Mouse (Mus musculus): ENCODE measurements around the gene Nlrp6. TPM values are rescaled to one million over a fixed set of nuclear protein-coding genes. Genes with fewer than 3 reads are reported as not detected.
"Not testable (repeated sequence)": the region's sequence is repeated elsewhere in the genome, so short reads cannot be mapped to it uniquely, and the experiment has no call there.

The Nlrp6 gene
- polyA plus RNA-seq, 1 experiment from 2014 or later: 0.61 TPM

GRCm38 (mm10) chr7:140968710-140969109 is 48.0 kb downstream of the Nlrp6 start:
- not testable (repeated sequence) for H3K27ac ChIP-seq (ENCODE audit: low read depth, low read length)

GRCm38 (mm10) chr7:140970931-140971330 is 50.2 kb downstream of the Nlrp6 start:
- 53% methylated on average over 7 of the region's 7 CpGs for WGBS
- Histone ChIP-seq H3K4me2 (replicated peaks; ENCODE audit: low read depth, low read length) (no peak overlapping the region), H3K27ac (ENCODE audit: low read depth, low read length) (peak overlapping the region; percentile 17; the same call in 1 of the 2 replicates), H3K4me1 (ENCODE audit: control insufficient read depth, insufficient read depth, low read length) (peaks cover 10% of the 10 kb centered on the region; the same call in 1 of the 2 replicates), H3K27me3 (ENCODE audit: control insufficient read depth, insufficient read depth, low read length) (no peaks in the 10 kb centered on the region), H3K36me3 (ENCODE audit: control insufficient read depth, insufficient read depth, low read length) (no peaks in the 10 kb centered on the region), H3K4me3 (ENCODE audit: low read length) (no peak overlapping the region), H3K9me3 (ENCODE audit: control insufficient read depth, low read length) (no peaks in the 10 kb centered on the region), H3K9ac (ENCODE audit: low read depth, low read length) (no peak overlapping the region)
- ATAC-seq (ENCODE audit: low FRiP score, low TSS enrichment): no peak

More at GRCm38 (mm10) chr7:140968710-140969109, 48.0 kb downstream of the Nlrp6 start:
- H3K9me3 ChIP-seq (ENCODE audit: control insufficient read depth, low read length); H3K36me3 ChIP-seq (ENCODE audit: control insufficient read depth, insufficient read depth, low read length); H3K9ac ChIP-seq (ENCODE audit: low read depth, low read length); H3K4me1 ChIP-seq (ENCODE audit: control insufficient read depth, insufficient read depth, low read length); H3K27me3 ChIP-seq (ENCODE audit: control insufficient read depth, insufficient read depth, low read length); ATAC-seq (ENCODE audit: low FRiP score, low TSS enrichment); H3K4me3 ChIP-seq (ENCODE audit: low read length): not testable (repeated sequence)
- 0 out of 2 replicates have a peak overlapping the region, but pooled peaks have one; percentile 4 for H3K4me2 ChIP-seq (replicated peaks; ENCODE audit: low read depth, low read length)
- 12% methylated on average over 3 of the region's 3 CpGs for WGBS

- no peaks in the 10 kb centered on the region for H3K27me3 ChIP-seq (ENCODE audit: control insufficient read depth, insufficient read depth, low read length)
- H3K27ac ChIP-seq (ENCODE audit: low read depth, low read length): peak overlapping the region; percentile 17; the same call in 1 of the 2 replicates
- no peak for ATAC-seq (ENCODE audit: low FRiP score, low TSS enrichment)
- no peak overlapping the region for H3K9ac ChIP-seq (ENCODE audit: low read depth, low read length)
- 64% methylated on average over 8 of the region's 8 CpGs for WGBS
- H3K4me2 ChIP-seq (replicated peaks; ENCODE audit: low read depth, low read length): no peak overlapping the region
- no peaks in the 10 kb centered on the region for H3K36me3 ChIP-seq (ENCODE audit: control insufficient read depth, insufficient read depth, low read length)
- no peaks in the 10 kb centered on the region for H3K9me3 ChIP-seq (ENCODE audit: control insufficient read depth, low read length)
- H3K4me3 ChIP-seq (ENCODE audit: low read length): no peak overlapping the region
- peaks cover 10% of the 10 kb centered on the region; the same call in 1 of the 2 replicates for H3K4me1 ChIP-seq (ENCODE audit: control insufficient read depth, insufficient read depth, low read length)
Observed at GRCm38 (mm10) chr7:140971479-140972171, 50.9 kb downstream of the Nlrp6 start.

GRCm38 (mm10) chr7:140973396-140974165 is 52.9 kb downstream of the Nlrp6 start:
- H3K9me3 ChIP-seq (ENCODE audit: control insufficient read depth, low read length): no peaks in the 10 kb centered on the region
- no peak overlapping the region for H3K27ac ChIP-seq (ENCODE audit: low read depth, low read length)
- no peak overlapping the region for H3K9ac ChIP-seq (ENCODE audit: low read depth, low read length)
- 36% methylated on average over 14 of the region's 14 CpGs for WGBS
- no peaks in the 10 kb centered on the region for H3K36me3 ChIP-seq (ENCODE audit: control insufficient read depth, insufficient read depth, low read length)
- peaks cover 10% of the 10 kb centered on the region; the same call in 1 of the 2 replicates for H3K4me1 ChIP-seq (ENCODE audit: control insufficient read depth, insufficient read depth, low read length)
- H3K27me3 ChIP-seq (ENCODE audit: control insufficient read depth, insufficient read depth, low read length): no peaks in the 10 kb centered on the region
- H3K4me3 ChIP-seq (ENCODE audit: low read length): no peak overlapping the region
- ATAC-seq (ENCODE audit: low FRiP score, low TSS enrichment): no peak
- no peak overlapping the region for H3K4me2 ChIP-seq (replicated peaks; ENCODE audit: low read depth, low read length)

- Histone ChIP-seq H3K4me1 (ENCODE audit: control insufficient read depth, insufficient read depth, low read length) (peaks cover 10% of the 10 kb centered on the region; the same call in 1 of the 2 replicates), H3K36me3 (ENCODE audit: control insufficient read depth, insufficient read depth, low read length) (no peaks in the 10 kb centered on the region), H3K4me2 (replicated peaks; ENCODE audit: low read depth, low read length) (no peak overlapping the region), H3K27me3 (ENCODE audit: control insufficient read depth, insufficient read depth, low read length) (no peaks in the 10 kb centered on the region), H3K27ac (ENCODE audit: low read depth, low read length) (no peak overlapping the region), H3K9me3 (ENCODE audit: control insufficient read depth, low read length) (no peaks in the 10 kb centered on the region), H3K4me3 (ENCODE audit: low read length) (no peak overlapping the region), H3K9ac (ENCODE audit: low read depth, low read length) (no peak overlapping the region)
- 28% methylated on average over 9 of the region's 9 CpGs for WGBS
- no peak for ATAC-seq (ENCODE audit: low FRiP score, low TSS enrichment)
Observed at GRCm38 (mm10) chr7:140974940-140975339, 54.2 kb downstream of the Nlrp6 start.

GRCm38 (mm10) chr7:140975465-140975864 is 54.8 kb downstream of the Nlrp6 start:
- H3K27ac ChIP-seq (ENCODE audit: low read depth, low read length): no peak overlapping the region
- ATAC-seq (ENCODE audit: low FRiP score, low TSS enrichment): no peak
- H3K9ac ChIP-seq (ENCODE audit: low read depth, low read length): no peak overlapping the region
- 33% methylated on average over 3 of the region's 3 CpGs for WGBS
- peaks cover 10% of the 10 kb centered on the region; the same call in 1 of the 2 replicates for H3K4me1 ChIP-seq (ENCODE audit: control insufficient read depth, insufficient read depth, low read length)
- no peak overlapping the region for H3K4me2 ChIP-seq (replicated peaks; ENCODE audit: low read depth, low read length)
- H3K27me3 ChIP-seq (ENCODE audit: control insufficient read depth, insufficient read depth, low read length): no peaks in the 10 kb centered on the region
- H3K36me3 ChIP-seq (ENCODE audit: control insufficient read depth, insufficient read depth, low read length): no peaks in the 10 kb centered on the region
- no peaks in the 10 kb centered on the region for H3K9me3 ChIP-seq (ENCODE audit: control insufficient read depth, low read length)
- no peak overlapping the region for H3K4me3 ChIP-seq (ENCODE audit: low read length)

GRCm38 (mm10) chr7:140976720-140977119 is 56.0 kb downstream of the Nlrp6 start:
- H3K27ac ChIP-seq (ENCODE audit: low read depth, low read length); H3K9me3 ChIP-seq (ENCODE audit: control insufficient read depth, low read length); H3K27me3 ChIP-seq (ENCODE audit: control insufficient read depth, insufficient read depth, low read length); H3K36me3 ChIP-seq (ENCODE audit: control insufficient read depth, insufficient read depth, low read length); H3K9ac ChIP-seq (ENCODE audit: low read depth, low read length); H3K4me2 ChIP-seq (replicated peaks; ENCODE audit: low read depth, low read length); H3K4me3 ChIP-seq (ENCODE audit: low read length); ATAC-seq (ENCODE audit: low FRiP score, low TSS enrichment): not testable (repeated sequence)
- 88% methylated on average over 9 of the region's 9 CpGs for WGBS
- peaks cover 10% of the 10 kb centered on the region; the same call in 1 of the 2 replicates for H3K4me1 ChIP-seq (ENCODE audit: control insufficient read depth, insufficient read depth, low read length)
